Mouse (Mus musculus) cerebral cortex, adult 2 months (tissue): ENCODE data around the gene 4933406M09Rik.

ENCODE experiments used
- WGBS: fragments of 180-500 bp; shearing (Covaris S2); methylation state at CpG from one replicate; pipeline ENCODE4 v1.1.7; 2018; 5-methylcytosine and 5-hydroxymethylcytosine counted together

The 4933406M09Rik gene

GRCm38 (mm10) chr1:134433473-134433872 is 47.7 kb downstream of the 4933406M09Rik start:
- 85% methylated on average over 4 of the region's 4 CpGs for WGBS

GRCm38 (mm10) chr1:134435414-134435813 is 49.7 kb downstream of the 4933406M09Rik start:
- 36% methylated on average over 4 of the region's 4 CpGs for WGBS

- 94% methylated on average over 6 of the region's 6 CpGs for WGBS
These were observed 54.7 kb downstream of the 4933406M09Rik start for GRCm38 (mm10) chr1:134440437-134440836.
